Mouse (Mus musculus) bone marrow, adult 2 months (tissue): Measurements from ENCODE around the gene Fbxo9.

ENCODE experiments used
- CTCF ChIP-seq: fragments of 200-500 bp; IDR thresholded peaks from 2 replicates; pipeline ENCODE4 v1.5.1; 2011; ENCODE audit warnings: low read length, control low read depth; ENCODE audit not compliant: control insufficient read depth, insufficient read depth
- POLR2A ChIP-seq: fragments of 200-500 bp; IDR thresholded peaks from 2 replicates; pipeline ENCODE4 v1.6.1; 2011; ENCODE audit warnings: low read depth, mild to moderate bottlenecking, control low read depth, low read length, borderline replicate concordance; ENCODE audit not compliant: control insufficient read depth

DNA sequence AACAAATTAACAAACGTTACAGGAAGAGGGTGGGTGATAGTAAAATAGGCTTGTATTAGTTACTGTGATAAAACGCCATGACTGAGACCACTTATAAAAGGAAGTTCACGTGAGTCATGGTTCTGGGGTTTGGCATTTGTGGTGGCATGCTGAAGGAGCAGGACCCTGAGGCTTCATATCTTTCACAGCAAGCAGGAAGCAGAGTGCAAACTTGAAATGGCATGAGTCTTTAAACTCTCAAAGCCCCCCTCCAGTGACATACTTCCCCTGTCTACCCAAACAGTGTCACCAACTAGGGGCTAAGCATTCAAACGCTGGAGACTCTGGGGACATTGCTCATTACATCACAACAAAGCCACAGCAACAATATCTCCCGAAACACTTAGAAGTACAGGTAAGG lies 7.9 kb downstream of the Fbxo9 start:
- TF ChIP-seq POLR2A = no peak
- TF ChIP-seq CTCF = no peak
